Mouse (Mus musculus): ENCODE measurements around the gene Ccdc92b. TPM values are rescaled to one million over a fixed set of nuclear protein-coding genes. Genes with fewer than 3 reads are reported as not detected.
A peak's percentile ranks its signal among the peaks of the same experiment; 100 is the strongest.

Gene Ccdc92b
- polyA plus RNA-seq, 1 experiment = not detected

DNA sequence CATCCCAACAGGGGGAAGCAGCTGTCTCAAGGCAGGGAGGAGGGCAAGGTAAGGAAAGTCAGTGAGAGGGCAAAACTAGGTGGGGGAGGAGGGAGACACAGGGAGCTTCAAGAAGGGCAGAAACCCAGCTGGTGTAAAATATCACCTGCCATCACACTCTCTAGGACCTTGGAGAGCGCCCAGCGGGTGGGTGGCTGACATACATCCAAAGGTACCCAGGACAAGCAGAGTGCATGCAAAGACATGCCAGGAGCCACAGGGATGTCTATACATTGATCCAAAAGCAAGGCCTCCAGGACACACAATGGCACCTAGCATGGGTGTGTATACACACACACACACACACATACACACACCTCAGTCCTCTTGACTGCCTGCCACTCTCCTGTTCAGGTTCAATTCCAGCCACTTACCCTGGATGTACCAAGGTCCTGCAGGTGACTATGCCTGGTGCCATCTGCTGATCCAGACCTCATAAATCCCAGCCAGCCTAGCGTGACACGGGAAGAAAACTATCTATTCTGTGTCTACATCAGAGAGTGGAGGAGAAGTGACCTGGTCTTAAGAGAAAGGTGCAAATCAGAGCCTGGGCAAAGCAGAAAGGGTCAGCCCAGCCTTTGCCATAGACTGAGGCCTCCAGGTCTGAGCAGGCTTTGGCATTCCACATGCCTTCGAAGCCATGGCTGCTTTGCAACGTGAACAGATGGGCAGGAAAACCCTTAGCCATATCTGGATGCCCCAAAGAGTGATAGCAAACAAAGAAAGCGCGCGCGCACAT, 34.3 kb upstream of the Ccdc92b start:
- WGBS = 82% methylated on average over 10 of the region's 10 CpGs
- Histone ChIP-seq H3K4me3 (ENCODE audit: insufficient read depth, low read depth, low read length) (no peak overlapping the region), H3K4me1 (ENCODE audit: control insufficient read depth, insufficient read depth, low read length) (peaks cover 43% of the 10 kb centered on the region), H3K27ac (ENCODE audit: insufficient read depth, low read depth, low read length) (no peak overlapping the region)
- TF ChIP-seq POLR2A (IDR thresholded peaks at IDR 0.05; ENCODE audit: insufficient read depth, low read depth, low read length) = no peak
- TF ChIP-seq CTCF (IDR thresholded peaks at IDR 0.05; ENCODE audit: insufficient read depth, low read depth, low read length) = no peak

DNA sequence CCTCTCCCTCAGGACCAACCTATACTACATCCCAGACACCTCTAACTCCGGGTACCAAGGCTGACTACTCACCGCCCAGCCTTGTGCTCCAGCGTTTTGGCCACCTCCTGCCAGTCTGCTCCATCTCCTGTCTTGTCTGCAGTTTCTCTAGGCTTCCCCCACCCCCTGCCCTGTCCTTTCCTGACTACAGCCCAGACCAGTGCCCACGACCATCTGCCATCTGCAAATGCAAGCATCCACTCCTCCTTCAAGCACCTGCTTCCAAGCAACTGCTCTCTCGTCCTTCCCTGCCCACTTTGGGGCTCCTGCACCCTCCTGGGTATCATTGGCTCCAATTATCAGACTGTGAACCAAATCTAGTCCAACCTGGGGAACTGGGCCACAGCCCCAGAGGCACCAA, 33.0 kb upstream of the Ccdc92b start:
- Histone ChIP-seq H3K27ac (ENCODE audit: insufficient read depth, low read depth, low read length) (no peak overlapping the region), H3K4me3 (ENCODE audit: insufficient read depth, low read depth, low read length) (no peak overlapping the region), H3K4me1 (ENCODE audit: control insufficient read depth, insufficient read depth, low read length) (peaks cover 43% of the 10 kb centered on the region)
- TF ChIP-seq CTCF (IDR thresholded peaks at IDR 0.05; ENCODE audit: insufficient read depth, low read depth, low read length) (no peak), POLR2A (IDR thresholded peaks at IDR 0.05; ENCODE audit: insufficient read depth, low read depth, low read length) (no peak)
- WGBS = 69% methylated on average over 5 of the region's 5 CpGs

DNA sequence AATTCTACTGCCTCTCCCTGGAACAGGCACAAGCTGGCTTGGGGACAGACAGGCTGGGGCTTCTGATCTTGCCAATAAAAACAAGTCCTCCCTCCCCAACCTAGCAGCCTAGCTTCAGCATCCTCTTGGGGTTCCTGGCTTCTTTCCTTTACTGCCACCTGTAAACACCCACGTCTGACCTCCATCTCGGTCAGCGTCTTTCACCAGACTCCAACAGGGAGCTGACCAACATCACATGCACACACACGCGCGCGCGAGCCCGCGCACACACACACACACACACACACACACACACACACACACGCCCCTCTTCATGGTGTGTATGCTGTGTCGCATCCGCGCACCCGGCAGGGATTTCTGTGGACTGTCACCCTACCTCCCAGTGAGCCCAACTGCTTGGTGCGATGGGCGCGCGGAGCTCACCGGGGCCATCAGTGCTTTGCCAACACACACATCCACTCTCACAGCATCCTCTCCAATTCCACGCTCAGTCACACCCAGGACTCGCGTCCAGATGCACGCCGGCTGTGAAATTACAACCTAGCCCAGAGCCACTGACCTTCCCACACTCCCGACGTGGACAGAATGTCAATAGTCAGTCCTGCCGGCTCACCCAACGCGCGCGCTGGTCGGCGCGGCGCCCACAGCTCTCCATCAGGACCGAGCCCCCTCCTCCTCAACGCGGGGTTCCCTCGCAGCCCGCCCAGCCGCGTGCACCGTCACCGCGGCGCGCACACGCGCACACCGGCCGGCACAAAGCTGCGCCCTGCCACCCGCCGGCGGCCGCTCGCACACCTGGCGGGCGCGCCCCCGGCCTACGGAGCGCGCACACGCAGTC, 29.8 kb upstream of the Ccdc92b start:
- 1% methylated on average over 66 of the region's 66 CpGs for WGBS
- peaks cover 32% of the 10 kb centered on the region for H3K4me1 ChIP-seq (ENCODE audit: control insufficient read depth, insufficient read depth, low read length)
- H3K4me3 ChIP-seq (ENCODE audit: insufficient read depth, low read depth, low read length) = peak overlapping the region; percentile 76
- TF ChIP-seq POLR2A (IDR thresholded peaks at IDR 0.05; ENCODE audit: insufficient read depth, low read depth, low read length) = peak; percentile 29; the same call in 1 of the 2 replicates
- TF ChIP-seq CTCF (IDR thresholded peaks at IDR 0.05; ENCODE audit: insufficient read depth, low read depth, low read length) = no peak
- H3K27ac ChIP-seq (ENCODE audit: insufficient read depth, low read depth, low read length) = peak overlapping the region; percentile 60

DNA sequence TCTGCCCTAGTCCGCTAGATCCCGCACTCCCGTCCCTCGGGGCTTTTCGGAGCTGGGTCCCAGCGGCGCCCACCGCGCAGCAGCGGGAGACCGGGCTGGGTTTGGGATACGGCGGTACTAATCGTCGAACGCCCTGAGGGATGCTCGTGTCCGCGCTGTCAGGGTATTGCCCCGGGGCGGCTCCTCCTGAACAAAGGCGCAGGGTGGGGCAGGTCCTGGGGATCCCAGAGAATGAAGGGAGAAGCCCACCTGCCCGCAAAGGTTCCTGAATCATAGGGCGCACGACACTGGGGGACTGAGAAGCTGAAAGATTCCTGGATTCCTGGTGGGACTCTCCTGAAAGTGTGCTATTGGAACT, 29.2 kb upstream of the Ccdc92b start:
- Histone ChIP-seq H3K4me1 (ENCODE audit: control insufficient read depth, insufficient read depth, low read length) (peaks cover 26% of the 10 kb centered on the region), H3K4me3 (ENCODE audit: insufficient read depth, low read depth, low read length) (peak overlapping the region; percentile 76), H3K27ac (ENCODE audit: insufficient read depth, low read depth, low read length) (peak overlapping the region; percentile 60; the same call in 1 of the 2 replicates)
- TF ChIP-seq POLR2A (IDR thresholded peaks at IDR 0.05; ENCODE audit: insufficient read depth, low read depth, low read length) = no peak
- TF ChIP-seq CTCF (IDR thresholded peaks at IDR 0.05; ENCODE audit: insufficient read depth, low read depth, low read length) = no peak
- WGBS = under 1% methylated on average over 25 of the region's 25 CpGs

DNA sequence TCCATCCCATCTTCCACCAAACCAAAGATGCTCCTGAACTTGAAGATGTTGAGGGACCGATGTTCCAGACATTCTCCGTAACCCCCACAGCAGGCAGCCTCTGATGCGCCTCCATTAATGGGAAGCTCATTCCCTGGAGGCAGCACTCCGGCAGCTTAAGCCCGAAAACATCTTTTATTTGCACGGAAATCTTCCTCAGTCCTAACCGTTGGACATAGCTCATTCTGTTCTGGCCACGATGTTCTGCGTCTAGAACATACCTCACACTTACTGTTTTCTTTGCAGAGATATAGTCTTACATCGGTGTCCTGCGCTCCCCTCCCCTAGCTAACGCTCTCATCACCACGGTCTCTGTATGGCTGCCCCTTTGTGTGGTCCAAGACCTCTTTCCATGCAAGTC, 28.7 kb upstream of the Ccdc92b start:
- 30% methylated on average over 13 of the region's 13 CpGs for WGBS
- Histone ChIP-seq H3K4me3 (ENCODE audit: insufficient read depth, low read depth, low read length) (peak overlapping the region; percentile 76), H3K4me1 (ENCODE audit: control insufficient read depth, insufficient read depth, low read length) (peaks cover 22% of the 10 kb centered on the region; the same call in 1 of the 2 replicates), H3K27ac (ENCODE audit: insufficient read depth, low read depth, low read length) (no peak overlapping the region)
- TF ChIP-seq POLR2A (IDR thresholded peaks at IDR 0.05; ENCODE audit: insufficient read depth, low read depth, low read length) (no peak), CTCF (IDR thresholded peaks at IDR 0.05; ENCODE audit: insufficient read depth, low read depth, low read length) (no peak)

DNA sequence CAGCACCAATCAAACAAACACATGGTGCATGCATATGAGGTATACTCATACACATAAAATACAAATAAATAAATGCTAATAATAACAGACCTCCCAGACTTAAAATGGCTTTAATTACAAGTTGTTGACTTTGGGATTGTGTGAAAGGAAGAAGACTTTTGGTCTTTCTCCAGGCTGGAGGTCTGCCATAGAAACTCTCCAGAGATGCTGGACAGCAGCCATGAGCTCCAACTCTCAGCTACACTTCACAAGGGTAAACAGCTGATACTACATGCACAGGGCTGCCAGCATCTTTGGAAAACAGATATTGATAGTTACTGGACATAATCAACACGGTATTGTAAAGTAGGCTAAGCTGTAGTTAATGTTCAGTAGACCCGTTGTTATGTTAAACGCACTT, 27.2 kb upstream of the Ccdc92b start:
- no peak overlapping the region for H3K27ac ChIP-seq (ENCODE audit: insufficient read depth, low read depth, low read length)
- no peak for TF ChIP-seq POLR2A (IDR thresholded peaks at IDR 0.05; ENCODE audit: insufficient read depth, low read depth, low read length)
- TF ChIP-seq CTCF (IDR thresholded peaks at IDR 0.05; ENCODE audit: insufficient read depth, low read depth, low read length) = no peak
- H3K4me1 ChIP-seq (ENCODE audit: control insufficient read depth, insufficient read depth, low read length) = peaks cover 13% of the 10 kb centered on the region; the same call in 1 of the 2 replicates
- WGBS = 58% methylated on average over 3 of the region's 3 CpGs
- H3K4me3 ChIP-seq (ENCODE audit: insufficient read depth, low read depth, low read length) = no peak overlapping the region

DNA sequence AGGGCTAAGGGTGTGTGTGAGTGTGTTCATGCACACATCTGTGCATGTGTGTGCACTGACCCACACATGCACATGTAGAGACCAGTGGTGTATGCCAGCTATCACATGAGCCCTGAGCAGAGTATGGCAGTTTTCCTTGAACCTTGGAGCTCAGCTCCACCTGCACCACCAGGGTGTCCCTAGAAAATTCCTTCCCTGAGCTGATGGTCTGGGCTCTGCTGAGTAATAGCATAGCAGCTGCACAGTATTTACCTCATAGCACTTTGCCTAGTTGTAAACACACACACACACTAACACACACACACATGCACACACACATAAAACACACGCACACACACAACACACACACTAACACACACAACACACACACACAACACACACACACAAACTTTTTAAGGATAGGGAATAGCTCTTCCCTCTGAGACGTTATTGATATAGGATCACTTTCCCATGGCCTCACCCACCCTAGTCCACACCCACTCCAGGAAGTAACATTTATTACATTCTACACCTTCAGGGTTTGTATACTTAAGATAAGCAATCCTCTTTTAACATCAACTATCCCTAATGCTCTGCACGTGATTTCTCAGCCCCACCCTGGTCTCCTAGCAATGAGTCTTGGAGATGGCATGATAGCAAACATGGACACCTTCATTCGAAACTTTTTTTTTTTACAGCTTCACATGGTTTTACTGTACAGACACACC, 22.0 kb upstream of the Ccdc92b start:
- TF ChIP-seq POLR2A (IDR thresholded peaks at IDR 0.05; ENCODE audit: insufficient read depth, low read depth, low read length) (no peak), CTCF (IDR thresholded peaks at IDR 0.05; ENCODE audit: insufficient read depth, low read depth, low read length) (no peak)
- no peaks in the 10 kb centered on the region for H3K4me1 ChIP-seq (ENCODE audit: control insufficient read depth, insufficient read depth, low read length)
- no peak overlapping the region for H3K27ac ChIP-seq (ENCODE audit: insufficient read depth, low read depth, low read length)
- 81% methylated on average over 4 of the region's 4 CpGs for WGBS
- H3K4me3 ChIP-seq (ENCODE audit: insufficient read depth, low read depth, low read length) = no peak overlapping the region

DNA sequence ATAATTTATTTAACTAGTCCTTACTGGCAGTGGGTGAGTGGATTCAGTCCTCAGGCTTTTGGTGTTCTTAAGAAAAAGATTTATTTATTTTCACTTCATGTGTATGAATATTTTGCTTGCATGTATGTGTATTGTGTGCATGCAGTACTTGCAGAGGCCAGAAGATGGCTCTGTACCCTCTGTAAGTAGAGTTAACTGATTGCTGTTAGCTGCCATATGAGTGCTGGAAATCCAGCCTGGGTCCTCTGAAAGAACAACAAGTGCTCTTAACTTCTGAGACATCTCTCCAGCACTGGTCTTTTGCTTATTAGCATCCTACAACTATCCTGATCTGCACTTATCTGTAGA, 21.4 kb upstream of the Ccdc92b start:
- no peak overlapping the region for H3K27ac ChIP-seq (ENCODE audit: insufficient read depth, low read depth, low read length)
- no peak overlapping the region for H3K4me3 ChIP-seq (ENCODE audit: insufficient read depth, low read depth, low read length)
- no peak for TF ChIP-seq CTCF (IDR thresholded peaks at IDR 0.05; ENCODE audit: insufficient read depth, low read depth, low read length)
- no peak for TF ChIP-seq POLR2A (IDR thresholded peaks at IDR 0.05; ENCODE audit: insufficient read depth, low read depth, low read length)
- no peaks in the 10 kb centered on the region for H3K4me1 ChIP-seq (ENCODE audit: control insufficient read depth, insufficient read depth, low read length)

Data from olfactory bulb, adult 2 months (tissue).